In genomic region chr2:167010546-167010945, GRCm38 (mm10) we compare ENCODE assay signal across 17 mouse cellular contexts.
"Had no signal": no experiment of that assay in that cellular context is flagged by ENCODE, and none has a peak within 500 bp of the region (broad histone marks: within the 10 kb centered on the region; RNA-seq: fewer than 3 reads in every experiment).

No protein-coding gene starts in this region.

- H3K27ac ChIP-seq: neural tube, embryonic 12.5 days; neural tube, embryonic 13.5 days; neural tube, embryonic 15.5 days; stomach, embryonic 15.5 days; stomach, postnatal 0 days had no signal

- DNase-seq: retina, postnatal 1 day; right cerebral cortex, adult 18-20 months; right cerebral cortex, postnatal 14 days; right cerebral cortex, postnatal 25 days; right cerebral cortex, postnatal 4 days; spleen, adult 18-20 months; thymus, adult 18-20 months; thymus, adult 2 months; thymus, postnatal 14 days; thymus, postnatal 25 days; thymus, postnatal 36 days; thymus, postnatal 4 days had no signal

- H3K4me3 ChIP-seq: neural tube, embryonic 12.5 days; neural tube, embryonic 13.5 days; neural tube, embryonic 15.5 days; stomach, embryonic 15.5 days had no signal
